Mouse (Mus musculus): Measurements from ENCODE around the gene Cacna2d2. TPM values are rescaled to one million over a fixed set of nuclear protein-coding genes. Genes with fewer than 3 reads are reported as not detected.
A peak's percentile ranks its signal among the peaks of the same experiment; 100 is the strongest.

Gene Cacna2d2
- polyA plus RNA-seq, 1 experiment from 2014 or later: 9.8 TPM

GRCm38 (mm10) chr9:107575579-107576356 lies 176.4 kb downstream of the Cacna2d2 start:
- Histone ChIP-seq H3K4me1 (peaks cover 45% of the 10 kb centered on the region), H3K4me2 (no peak overlapping the region), H3K36me3 (peaks cover 33% of the 10 kb centered on the region), H3K9ac (replicated peaks) (no peak overlapping the region), H3K27me3 (replicated peaks) (no peaks in the 10 kb centered on the region), H3K4me3 (replicated peaks) (no peak overlapping the region), H3K9me3 (replicated peaks) (no peaks in the 10 kb centered on the region), H3K27ac (replicated peaks) (no peak overlapping the region)
- ATAC-seq (ENCODE audit: low FRiP score): no peak
- 87% methylated on average over 14 of the region's 14 CpGs for whole genome bisulfite sequencing

GRCm38 (mm10) chr9:107576357-107577107 lies 177.1 kb downstream of the Cacna2d2 start, which contains the start of gene Hyal1:
Hyal1 (plus strand) TSS chr9:107576927.
- WGBS: 29% methylated on average over 16 of the region's 16 CpGs
- Histone ChIP-seq H3K27me3 (replicated peaks) (no peaks in the 10 kb centered on the region), H3K4me2 (peak within 1 kb of the TSS; percentile 47), H3K4me3 (replicated peaks) (peak within 1 kb of the TSS; percentile 23), H3K36me3 (peaks cover 26% of the 10 kb centered on the region), H3K9ac (replicated peaks) (peak within 1 kb of the TSS; percentile 34), H3K4me1 (peaks cover 45% of the 10 kb centered on the region), H3K9me3 (replicated peaks) (no peaks in the 10 kb centered on the region), H3K27ac (replicated peaks) (peak within 1 kb of the TSS; percentile 48)
- ATAC-seq (ENCODE audit: low FRiP score): no peak

GRCm38 (mm10) chr9:107577871-107578270 lies 178.5 kb downstream of the Cacna2d2 start:
- whole genome bisulfite sequencing: 96% methylated on average over 10 of the region's 10 CpGs
- Histone ChIP-seq H3K9ac (replicated peaks) (no peak overlapping the region), H3K9me3 (replicated peaks) (no peaks in the 10 kb centered on the region), H3K36me3 (peaks cover 15% of the 10 kb centered on the region), H3K27me3 (replicated peaks) (no peaks in the 10 kb centered on the region), H3K4me1 (peaks cover 47% of the 10 kb centered on the region), H3K27ac (replicated peaks) (no peak overlapping the region), H3K4me2 (no peak overlapping the region), H3K4me3 (replicated peaks) (no peak overlapping the region)
- no peak for ATAC-seq (ENCODE audit: low FRiP score)

- peaks cover 10% of the 10 kb centered on the region; the same call in 1 of the 2 replicates for H3K36me3 ChIP-seq
- H3K4me2 ChIP-seq: peak within 1 kb of the TSS; percentile 94
- peaks cover 47% of the 10 kb centered on the region for H3K4me1 ChIP-seq
- peak within 1 kb of the TSS; percentile 14; the same call in 1 of the 2 replicates for H3K9ac ChIP-seq (replicated peaks)
- WGBS: 77% methylated on average over 3 of the region's 3 CpGs
- no peaks in the 10 kb centered on the region for H3K9me3 ChIP-seq (replicated peaks)
- H3K27me3 ChIP-seq (replicated peaks): no peaks in the 10 kb centered on the region
- ATAC-seq (ENCODE audit: low FRiP score): no peak
- H3K27ac ChIP-seq (replicated peaks): no peak within 1 kb of the TSS
- no peak within 1 kb of the TSS for H3K4me3 ChIP-seq (replicated peaks)
These were observed 179.2 kb downstream of the Cacna2d2 start, which contains the start of gene Naa80 for GRCm38 (mm10) chr9:107578587-107578986. Naa80 (plus strand) TSS chr9:107578887.

Other genes with a start within 250 kb of the Cacna2d2 start
- 18.6 and 26.7 TPM in 2 replicates for gene Dock3, start 167.7 kb upstream of the Cacna2d2 start, polyA plus RNA-seq (2015; fragmentation: Nextera tagmentation; extraction: Ambion mirVana)
- 2.2 and 9.4 TPM in 2 replicates for gene Mapkapk3, start 109.7 kb upstream of the Cacna2d2 start, polyA plus RNA-seq (2015; fragmentation: Nextera tagmentation; extraction: Ambion mirVana)
- gene Cish, start 103.6 kb upstream of the Cacna2d2 start, polyA plus RNA-seq (2015; fragmentation: Nextera tagmentation; extraction: Ambion mirVana): 12.6 and 15.5 TPM in 2 replicates
- gene Hemk1, start 61.3 kb upstream of the Cacna2d2 start, polyA plus RNA-seq (2015; fragmentation: Nextera tagmentation; extraction: Ambion mirVana): 16.3 and 18.2 TPM in 2 replicates
- 7.8 and 9.1 TPM in 2 replicates for gene 6430571L13Rik, start 59.0 kb upstream of the Cacna2d2 start, polyA plus RNA-seq (2015; fragmentation: Nextera tagmentation; extraction: Ambion mirVana)
- 45.7 and 46.1 TPM in 2 replicates for gene Tmem115, start 134.3 kb downstream of the Cacna2d2 start, polyA plus RNA-seq (2015; fragmentation: Nextera tagmentation; extraction: Ambion mirVana)
- 46.9 and 53.9 TPM in 2 replicates for gene Cyb561d2, start 142.6 kb downstream of the Cacna2d2 start, polyA plus RNA-seq (2015; fragmentation: Nextera tagmentation; extraction: Ambion mirVana)
- gene Nprl2, start 142.6 kb downstream of the Cacna2d2 start, polyA plus RNA-seq (2015; fragmentation: Nextera tagmentation; extraction: Ambion mirVana): 67.5 and 77.9 TPM in 2 replicates
- 1.6 and 2.6 TPM in 2 replicates for gene Zmynd10, start 147.7 kb downstream of the Cacna2d2 start, polyA plus RNA-seq (2015; fragmentation: Nextera tagmentation; extraction: Ambion mirVana)
- gene Rassf1, start 151.9 kb downstream of the Cacna2d2 start, polyA plus RNA-seq (2015; fragmentation: Nextera tagmentation; extraction: Ambion mirVana): 41.2 and 46.1 TPM in 2 replicates
- 112 and 125 TPM in 2 replicates for gene Tusc2, start 163.6 kb downstream of the Cacna2d2 start, polyA plus RNA-seq (2015; fragmentation: Nextera tagmentation; extraction: Ambion mirVana)
- gene Hyal2, start 168.3 kb downstream of the Cacna2d2 start, polyA plus RNA-seq (2015; fragmentation: Nextera tagmentation; extraction: Ambion mirVana): 56.0 and 57.3 TPM in 2 replicates
- gene Hyal1, start 177.3 kb downstream of the Cacna2d2 start, polyA plus RNA-seq (2015; fragmentation: Nextera tagmentation; extraction: Ambion mirVana): 8.5 and 11.0 TPM in 2 replicates
- gene Naa80, start 179.3 kb downstream of the Cacna2d2 start, polyA plus RNA-seq (2015; fragmentation: Nextera tagmentation; extraction: Ambion mirVana): 16.9 and 19.7 TPM in 2 replicates
- gene Hyal3, start 181.2 kb downstream of the Cacna2d2 start, polyA plus RNA-seq (2015; fragmentation: Nextera tagmentation; extraction: Ambion mirVana): 2.0 and 2.2 TPM in 2 replicates
- gene Ifrd2, start 188.0 kb downstream of the Cacna2d2 start, polyA plus RNA-seq (2015; fragmentation: Nextera tagmentation; extraction: Ambion mirVana): 14.4 and 25.2 TPM in 2 replicates
- 6.6 and 9.7 TPM in 2 replicates for gene Sema3b, start 209.6 kb downstream of the Cacna2d2 start, polyA plus RNA-seq (2015; fragmentation: Nextera tagmentation; extraction: Ambion mirVana)
- 262 and 325 TPM in 2 replicates for gene Gnai2, start 235.8 kb downstream of the Cacna2d2 start, polyA plus RNA-seq (2015; fragmentation: Nextera tagmentation; extraction: Ambion mirVana)